Mouse (Mus musculus): Measurements from ENCODE around the gene Nop16. TPM values are rescaled to one million over a fixed set of nuclear protein-coding genes. Genes with fewer than 3 reads are reported as not detected.
"Not testable (repeated sequence)": the region's sequence is repeated elsewhere in the genome, so short reads cannot be mapped to it uniquely, and the experiment has no call there.

The Nop16 gene
- polyA plus RNA-seq, 1 experiment: 87.4 TPM

DNA sequence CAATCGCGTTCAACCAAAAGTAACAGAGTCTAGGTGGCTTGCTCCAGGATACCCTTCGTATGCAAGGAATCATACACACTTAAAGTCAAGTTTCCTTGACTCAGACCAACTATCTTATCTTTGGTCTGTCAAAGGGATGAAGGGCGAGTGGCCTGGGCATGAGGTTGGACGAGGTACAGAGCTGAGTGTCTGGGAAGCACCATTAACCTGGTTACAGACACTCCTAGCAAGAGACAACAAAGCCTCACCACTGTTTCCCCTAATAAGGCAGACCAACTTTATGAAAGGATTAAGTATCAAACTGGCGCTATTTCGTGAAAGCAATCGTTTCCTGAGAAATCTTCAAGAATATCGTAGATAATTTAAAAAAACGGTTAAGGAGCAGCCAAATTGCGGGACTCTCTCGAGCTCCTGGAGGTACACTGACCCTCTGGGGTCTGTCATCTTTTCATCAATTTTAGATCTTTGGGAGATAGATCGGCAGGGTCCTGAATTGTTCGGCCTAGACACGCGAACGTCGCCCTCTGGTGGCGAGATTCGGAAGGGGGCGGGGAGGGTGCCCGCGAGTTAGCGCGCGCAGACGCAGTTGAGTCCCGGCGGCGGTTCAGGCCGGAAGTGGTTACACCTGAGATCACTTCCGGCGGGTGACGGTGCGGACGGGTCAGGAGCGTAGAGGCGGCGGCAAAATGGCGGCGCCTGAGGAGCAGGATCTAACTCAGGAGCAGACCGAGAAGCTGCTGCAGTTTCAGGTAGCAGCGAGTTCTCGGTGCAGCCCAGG is 31.5 kb upstream of the Nop16 start, which contains the start of gene Faf2:
TSS of gene Faf2 (plus strand) at position 630 of the 778 bp plus-strand sequence.
- Histone ChIP-seq H3K36me3 (ENCODE audit: control insufficient read depth, insufficient read depth) (no peaks in the 10 kb centered on the region), H3K27me3 (ENCODE audit: control insufficient read depth, insufficient read depth, insufficient read length) (no peaks in the 10 kb centered on the region), H3K79me2 (ENCODE audit: control insufficient read depth, insufficient read depth) (peaks cover 47% of the 10 kb centered on the region), H3K79me3 (ENCODE audit: low read depth) (peaks cover 44% of the 10 kb centered on the region), H3K4me3 (ENCODE audit: insufficient read depth, poor library complexity, severe bottlenecking) (peak within 1 kb of the TSS; percentile 98), H3ac (ENCODE audit: control insufficient read depth, insufficient read length, low read depth) (peak within 1 kb of the TSS; percentile 94)
- TF ChIP-seq CTCF (IDR thresholded peaks at IDR 0.05; ENCODE audit: control insufficient read depth, insufficient read depth, insufficient read length): peak; percentile 87
- no peak for TF ChIP-seq FOSL1 (IDR thresholded peaks at IDR 0.05; ENCODE audit: insufficient read depth, low read length, poor library complexity, severe bottlenecking)

DNA sequence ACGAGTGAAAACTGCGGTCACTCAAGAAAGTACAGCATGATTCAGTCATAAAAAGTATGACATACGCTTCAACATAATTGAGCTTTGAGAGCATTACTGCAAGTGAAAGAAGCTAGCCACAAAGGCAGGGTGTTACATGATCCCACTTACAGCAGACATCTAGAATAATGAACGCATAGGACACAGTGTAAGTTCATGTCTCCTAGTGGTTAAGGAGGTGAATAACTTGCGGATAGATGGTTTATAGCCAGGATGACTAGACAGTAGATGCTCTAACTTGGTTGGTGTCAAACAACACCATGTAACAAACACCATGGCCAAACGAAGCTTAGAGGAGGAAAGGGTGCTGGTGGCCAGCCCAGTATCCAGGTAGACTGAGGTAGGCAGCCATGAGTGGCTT is 27.1 kb upstream of the Nop16 start:
- Histone ChIP-seq H3K27me3 (ENCODE audit: control insufficient read depth, insufficient read depth, insufficient read length) (no peaks in the 10 kb centered on the region), H3ac (ENCODE audit: control insufficient read depth, insufficient read length, low read depth) (no peak overlapping the region), H3K4me3 (ENCODE audit: insufficient read depth, poor library complexity, severe bottlenecking) (no peak overlapping the region), H3K79me2 (ENCODE audit: control insufficient read depth, insufficient read depth) (peaks cover 4% of the 10 kb centered on the region), H3K36me3 (ENCODE audit: control insufficient read depth, insufficient read depth) (no peaks in the 10 kb centered on the region), H3K79me3 (ENCODE audit: low read depth) (peaks cover 2% of the 10 kb centered on the region)
- TF ChIP-seq FOSL1 (IDR thresholded peaks at IDR 0.05; ENCODE audit: insufficient read depth, low read length, poor library complexity, severe bottlenecking): no peak
- TF ChIP-seq MYOD1 (IDR thresholded peaks at IDR 0.05; ENCODE audit: control insufficient read depth, insufficient read length, low read depth): no peak
- TF ChIP-seq CEBPB (IDR thresholded peaks at IDR 0.05; ENCODE audit: low read depth): no peak
- no peak for TF ChIP-seq MAX (IDR thresholded peaks at IDR 0.05)

DNA sequence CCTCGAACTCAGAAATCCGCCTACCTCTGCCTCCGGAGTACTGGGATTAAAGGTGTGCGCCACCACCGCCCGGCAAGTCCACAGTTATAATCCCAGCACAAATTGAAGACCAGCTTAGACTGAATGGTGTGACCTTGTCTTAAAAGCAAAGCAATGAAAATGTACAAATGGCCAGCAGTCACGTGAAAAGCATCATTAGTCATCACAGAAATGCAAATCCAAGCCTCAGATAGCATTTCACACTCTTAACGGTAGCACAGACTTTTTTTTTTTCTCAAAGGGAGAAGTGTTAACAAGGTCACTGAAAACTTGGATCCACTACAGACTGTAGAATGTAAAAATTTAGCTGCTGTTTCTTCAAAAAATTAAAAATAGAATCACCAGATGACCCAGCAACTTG is 26.4 kb upstream of the Nop16 start:
- H3ac ChIP-seq (ENCODE audit: control insufficient read depth, insufficient read length, low read depth): no peak overlapping the region
- no peaks in the 10 kb centered on the region for H3K27me3 ChIP-seq (ENCODE audit: control insufficient read depth, insufficient read depth, insufficient read length)
- no peaks in the 10 kb centered on the region for H3K36me3 ChIP-seq (ENCODE audit: control insufficient read depth, insufficient read depth)
- H3K4me3 ChIP-seq (ENCODE audit: insufficient read depth, poor library complexity, severe bottlenecking): no peak overlapping the region
- TF ChIP-seq MYOD1 (IDR thresholded peaks at IDR 0.05; ENCODE audit: control insufficient read depth, insufficient read length, low read depth): no peak
- no peak for TF ChIP-seq MAX (IDR thresholded peaks at IDR 0.05)
- no peak for TF ChIP-seq CEBPB (IDR thresholded peaks at IDR 0.05; ENCODE audit: low read depth)
- no peak for TF ChIP-seq USF1 (IDR thresholded peaks at IDR 0.05; ENCODE audit: low read depth)
- TF ChIP-seq CTCF (IDR thresholded peaks at IDR 0.05; ENCODE audit: control insufficient read depth, insufficient read depth, insufficient read length): no peak
- TF ChIP-seq MYOG (IDR thresholded peaks at IDR 0.05; ENCODE audit: control insufficient read depth, extremely low read depth, insufficient read length): no peak
- no peak for TF ChIP-seq FOSL1 (IDR thresholded peaks at IDR 0.05; ENCODE audit: insufficient read depth, low read length, poor library complexity, severe bottlenecking)
- no peaks in the 10 kb centered on the region for H3K79me3 ChIP-seq (ENCODE audit: low read depth)
- H3K79me2 ChIP-seq (ENCODE audit: control insufficient read depth, insufficient read depth): no peaks in the 10 kb centered on the region

DNA sequence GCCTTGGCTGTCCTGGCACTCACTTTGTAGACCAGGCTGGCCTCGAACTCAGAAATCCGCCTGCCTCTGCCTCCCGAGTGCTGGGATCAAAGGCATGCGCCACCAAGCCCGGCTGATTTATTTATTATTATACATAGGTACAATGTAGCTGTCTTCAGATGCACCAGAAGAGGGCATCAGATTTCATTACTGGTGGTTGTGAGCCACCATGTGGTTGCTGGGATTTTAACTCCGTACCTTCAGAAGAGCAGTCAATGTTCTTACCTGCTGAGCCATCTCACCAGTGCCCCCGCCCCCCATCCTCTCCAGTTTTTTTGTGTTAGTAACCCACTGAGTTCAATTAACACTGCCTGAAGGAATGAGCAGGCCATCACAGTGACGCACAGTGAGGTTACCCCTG is 23.3 kb upstream of the Nop16 start:
- not testable (repeated sequence) for H3K36me3 ChIP-seq (ENCODE audit: control insufficient read depth, insufficient read depth); H3K4me3 ChIP-seq (ENCODE audit: insufficient read depth, poor library complexity, severe bottlenecking); H3K79me2 ChIP-seq (ENCODE audit: control insufficient read depth, insufficient read depth); H3ac ChIP-seq (ENCODE audit: control insufficient read depth, insufficient read length, low read depth); H3K79me3 ChIP-seq (ENCODE audit: low read depth); H3K27me3 ChIP-seq (ENCODE audit: control insufficient read depth, insufficient read depth, insufficient read length)

DNA sequence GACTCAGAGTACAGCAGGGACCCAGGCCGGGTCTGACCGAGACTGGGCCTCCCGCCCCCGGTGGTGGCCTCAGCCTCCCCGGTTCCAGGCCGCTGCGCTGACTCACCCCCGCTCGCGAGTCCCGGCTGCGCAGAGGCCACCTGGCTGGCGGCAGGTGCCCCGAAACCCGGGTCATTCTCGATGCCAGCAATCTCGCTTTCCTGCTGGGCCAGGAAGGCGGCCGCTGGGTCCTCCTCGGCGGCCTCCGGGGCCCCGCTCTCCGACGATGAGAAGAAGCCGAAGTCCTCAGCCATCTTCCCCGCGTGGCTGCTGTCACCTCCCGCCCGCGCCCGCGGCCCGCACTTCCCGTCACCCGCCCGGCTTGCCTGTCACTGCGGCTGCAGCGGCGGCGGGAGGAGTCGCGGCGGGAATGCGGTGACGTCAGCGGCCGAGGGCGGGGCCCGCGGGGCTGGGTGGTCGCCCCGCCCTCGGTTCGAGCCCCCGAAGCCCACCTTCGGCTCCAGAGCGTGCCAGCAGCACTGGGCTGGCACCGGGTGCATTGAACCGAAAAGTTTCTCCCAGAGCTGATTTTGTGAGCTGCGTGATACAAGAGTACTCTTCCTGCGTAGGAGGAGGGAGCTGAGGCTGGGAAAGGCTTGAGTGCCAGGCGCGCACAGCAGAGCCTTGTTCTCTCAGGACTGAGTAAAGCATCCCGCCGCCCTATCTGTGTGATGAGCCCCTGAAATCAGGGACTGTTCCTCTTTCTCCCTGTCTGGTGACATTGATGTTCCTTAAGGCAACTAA is 21.3 kb upstream of the Nop16 start, which contains the start of gene Cltb:
TSS of gene Cltb (minus strand) at position 373 of the 783 bp plus-strand sequence.
- peak within 1 kb of the TSS; percentile 54 for H3ac ChIP-seq (ENCODE audit: control insufficient read depth, insufficient read length, low read depth)
- H3K27me3 ChIP-seq (ENCODE audit: control insufficient read depth, insufficient read depth, insufficient read length): no peaks in the 10 kb centered on the region
- peak within 1 kb of the TSS; percentile 49 for H3K4me3 ChIP-seq (ENCODE audit: insufficient read depth, poor library complexity, severe bottlenecking)
- no peaks in the 10 kb centered on the region for H3K79me3 ChIP-seq (ENCODE audit: low read depth)
- H3K79me2 ChIP-seq (ENCODE audit: control insufficient read depth, insufficient read depth): no peaks in the 10 kb centered on the region
- no peaks in the 10 kb centered on the region for H3K36me3 ChIP-seq (ENCODE audit: control insufficient read depth, insufficient read depth)
- TF ChIP-seq CTCF (IDR thresholded peaks at IDR 0.05; ENCODE audit: control insufficient read depth, insufficient read depth, insufficient read length) (no peak), FOSL1 (IDR thresholded peaks at IDR 0.05; ENCODE audit: insufficient read depth, low read length, poor library complexity, severe bottlenecking) (no peak), MAX (IDR thresholded peaks at IDR 0.05) (peak; percentile 22)

GRCm38 (mm10) chr13:54610613-54610971 is 20.7 kb upstream of the Nop16 start:
- Histone ChIP-seq H3K79me2 (ENCODE audit: control insufficient read depth, insufficient read depth) (no peaks in the 10 kb centered on the region), H3K79me3 (ENCODE audit: low read depth) (no peaks in the 10 kb centered on the region), H3K27me3 (ENCODE audit: control insufficient read depth, insufficient read depth, insufficient read length) (no peaks in the 10 kb centered on the region), H3ac (ENCODE audit: control insufficient read depth, insufficient read length, low read depth) (peak overlapping the region; percentile 54), H3K4me3 (ENCODE audit: insufficient read depth, poor library complexity, severe bottlenecking) (peak overlapping the region; percentile 49), H3K36me3 (ENCODE audit: control insufficient read depth, insufficient read depth) (no peaks in the 10 kb centered on the region)
- TF ChIP-seq USF1 (IDR thresholded peaks at IDR 0.05; ENCODE audit: low read depth) (no peak), MYOD1 (IDR thresholded peaks at IDR 0.05; ENCODE audit: control insufficient read depth, insufficient read length, low read depth) (no peak), MAX (IDR thresholded peaks at IDR 0.05) (no peak), FOSL1 (IDR thresholded peaks at IDR 0.05; ENCODE audit: insufficient read depth, low read length, poor library complexity, severe bottlenecking) (no peak), CEBPB (IDR thresholded peaks at IDR 0.05; ENCODE audit: low read depth) (no peak), CTCF (IDR thresholded peaks at IDR 0.05; ENCODE audit: control insufficient read depth, insufficient read depth, insufficient read length) (no peak), MYOG (IDR thresholded peaks at IDR 0.05; ENCODE audit: control insufficient read depth, extremely low read depth, insufficient read length) (no peak)
